Mouse (Mus musculus) fibroblast of lung, adult 2 months (primary cell): ENCODE measurements at regions not wholly inside any gene's neighbourhood (a gene's known extent, or its start where the extent isn't known, plus 50 kb on each side); places are given as distances from the start of the nearest gene placed in this dataset.
A peak's percentile ranks its signal among the peaks of the same experiment; 100 is the strongest.

Experiments
- DNase-seq: peaks from one replicate; pipeline ENCODE4 v3.0.0-alpha.2; 2011; ENCODE audit warnings: low read depth

DNA sequence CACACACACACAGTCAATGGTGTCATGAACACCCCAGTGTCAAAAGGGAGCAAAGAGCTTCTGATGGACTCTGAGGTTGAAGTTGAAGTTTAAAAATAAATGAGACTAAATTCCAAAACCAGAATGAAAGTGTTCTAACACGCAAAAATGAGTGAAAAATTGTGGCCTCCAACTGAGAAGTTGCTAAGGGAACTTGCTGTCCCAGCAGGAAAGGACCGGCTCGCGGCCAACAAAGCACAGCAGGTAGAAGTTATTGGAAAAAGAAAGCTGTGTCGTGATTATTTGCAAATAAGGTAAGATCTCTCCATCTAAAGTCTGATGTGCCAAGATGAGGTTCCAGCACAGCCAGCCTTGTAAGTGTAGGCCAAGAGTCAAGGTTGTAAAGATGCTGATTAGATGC, 169.7 kb downstream of the Nrp2 start:
- DNase-seq = no peak

DNA sequence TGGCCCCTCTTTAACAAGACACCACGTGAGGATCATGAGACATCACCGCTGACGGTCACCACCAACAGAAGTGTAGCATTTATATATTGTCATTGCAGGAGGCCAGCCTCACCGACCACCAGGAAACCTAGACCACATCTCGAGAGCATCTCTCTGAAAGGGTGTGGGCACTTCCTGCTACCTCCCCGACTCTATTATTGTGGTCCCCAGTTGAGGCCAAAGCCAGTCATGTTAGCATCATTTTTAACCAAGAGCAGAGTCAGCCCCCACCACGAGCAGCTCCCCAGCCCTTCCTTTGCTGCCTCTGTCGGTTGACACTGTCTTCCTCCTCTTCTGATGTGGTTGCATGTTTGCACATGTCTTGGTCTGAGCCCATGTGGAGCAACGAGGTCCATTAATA, 172.5 kb downstream of the Nrp2 start:
- DNase-seq = no peak

DNA sequence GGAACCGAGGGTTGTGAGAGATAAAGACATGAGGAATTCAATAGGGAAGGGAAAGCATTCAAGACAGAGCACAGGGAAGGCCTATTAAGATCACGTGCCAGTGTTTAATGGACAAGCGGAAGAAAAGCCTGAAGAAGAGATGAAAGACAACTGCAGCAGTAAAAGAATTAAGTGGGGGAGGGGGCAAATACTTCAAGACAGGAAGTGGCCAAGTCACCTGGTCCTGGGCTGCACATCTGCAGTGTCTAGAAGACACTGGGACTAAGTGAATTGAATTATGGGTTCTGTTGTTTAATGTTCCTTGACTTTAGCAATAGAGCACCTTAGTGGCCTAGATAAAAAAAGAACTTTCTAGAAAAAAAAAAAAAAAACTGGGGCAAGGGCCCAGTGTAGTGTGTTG, 173.6 kb downstream of the Nrp2 start:
- DNase-seq = no peak

DNA sequence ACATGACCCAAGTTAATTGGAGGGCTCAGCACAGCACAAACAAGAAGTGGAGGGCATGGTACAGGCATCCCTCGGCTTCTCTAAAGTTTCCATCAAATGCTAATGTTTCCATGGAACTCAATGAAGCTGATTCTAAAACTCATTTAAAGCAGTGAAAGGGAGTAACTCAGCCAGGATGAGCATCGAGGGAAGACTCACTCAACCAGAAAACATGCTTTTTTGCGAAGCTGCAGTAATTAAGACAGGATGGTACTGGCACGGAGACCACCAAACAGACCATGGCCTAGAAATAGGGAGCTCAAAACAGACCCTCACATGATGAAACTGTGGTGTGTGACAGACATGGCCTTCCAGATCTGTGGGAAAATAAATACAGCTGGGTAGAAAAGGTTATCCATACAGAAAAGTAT, 177.8 kb downstream of the Nrp2 start:
- DNase-seq = peak; percentile 13

GRCm38 (mm10) chr1:62881477-62881876, 178.4 kb downstream of the Nrp2 start:
- DNase-seq = no peak

GRCm38 (mm10) chr1:62882028-62882427, 178.9 kb downstream of the Nrp2 start:
- no peak for DNase-seq

DNA sequence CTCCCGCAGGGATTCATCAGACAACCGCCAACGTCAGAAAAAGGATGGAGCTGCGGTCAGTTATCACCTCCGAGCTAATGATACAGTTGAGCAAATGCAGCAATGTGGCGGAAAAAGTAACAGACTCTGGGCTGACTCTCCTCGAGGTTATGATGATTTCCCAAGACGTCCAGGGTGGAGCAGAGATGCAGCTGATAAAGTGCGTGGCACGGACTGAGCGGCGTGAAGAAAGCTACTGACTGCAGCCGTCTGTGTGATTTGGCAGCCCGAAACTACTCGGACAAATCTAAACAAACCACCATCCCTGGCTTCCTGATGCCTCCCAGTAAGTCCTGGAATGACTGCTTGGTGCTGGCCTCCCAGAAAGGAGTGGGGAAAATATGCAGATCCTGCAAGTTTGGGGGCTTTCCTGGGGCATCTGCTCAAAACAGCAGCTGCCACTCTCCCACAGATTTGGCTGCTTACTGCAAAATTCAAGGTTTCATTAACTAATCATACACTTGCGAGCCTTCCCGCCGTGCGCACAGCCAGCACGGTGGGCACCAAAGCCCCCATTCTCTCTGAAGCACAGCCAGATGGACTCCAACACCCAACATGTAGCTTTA, 181.9 kb downstream of the Nrp2 start:
- peak; percentile 35 for DNase-seq

- peak; percentile 40 for DNase-seq
These were observed 184.7 kb downstream of the Nrp2 start for GRCm38 (mm10) chr1:62887585-62888483.

- no peak for DNase-seq
These were observed 198.3 kb downstream of the Nrp2 start for GRCm38 (mm10) chr1:62901375-62901774.

DNA sequence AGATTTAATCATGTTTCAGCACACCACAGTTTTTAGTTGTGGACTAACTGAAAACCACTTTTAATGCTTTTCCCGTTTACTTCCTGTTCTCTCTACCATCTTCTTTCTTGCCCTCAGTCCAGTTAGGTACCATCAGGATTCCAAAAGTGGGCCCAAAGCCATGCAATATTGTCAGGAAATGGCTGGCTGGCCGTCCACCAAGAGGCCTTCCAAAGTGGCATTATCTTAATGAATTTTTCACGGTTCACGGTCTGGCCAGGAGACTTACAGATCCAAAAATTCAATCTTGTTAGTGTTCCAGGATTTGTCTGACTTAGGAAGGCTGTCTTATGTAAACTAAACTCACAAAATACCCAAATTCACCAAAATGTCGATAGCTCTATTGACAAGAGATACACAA, 198.8 kb downstream of the Nrp2 start:
- DNase-seq = no peak

GRCm38 (mm10) chr1:62902931-62903453, 199.9 kb downstream of the Nrp2 start:
- no peak for DNase-seq

- DNase-seq = no peak
These were observed 202.7 kb downstream of the Nrp2 start for GRCm38 (mm10) chr1:62905739-62906138.

DNA sequence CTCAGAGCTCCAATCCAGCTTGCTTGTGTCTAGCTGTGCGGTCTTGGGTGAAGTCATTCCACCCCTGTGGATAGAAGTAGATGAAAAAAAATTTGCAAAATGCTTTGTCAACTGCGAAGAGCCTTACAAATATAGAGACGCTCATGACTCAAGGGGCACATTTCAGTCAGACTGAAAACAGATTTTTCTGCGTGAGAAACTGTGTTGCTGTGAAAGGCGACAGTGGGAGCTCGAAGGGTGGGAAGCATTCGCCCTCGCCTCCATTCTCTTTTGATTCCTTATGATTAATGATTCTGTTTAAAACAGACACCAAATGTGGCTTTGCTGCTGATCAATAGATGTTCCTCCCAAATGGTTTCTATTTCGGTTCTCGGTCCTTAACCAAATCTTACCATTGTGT, 204.2 kb downstream of the Nrp2 start:
- no peak for DNase-seq
